Mouse (Mus musculus): ENCODE results near the gene Tbc1d2.

- no peak for TF ChIP-seq POLR2A (IDR thresholded peaks at IDR 0.05; ENCODE audit: low read depth, low read length)
- TF ChIP-seq CTCF (conservative IDR thresholded peaks at IDR 0.05; ENCODE audit: insufficient read depth, insufficient read length, low read depth, low read length): no peak
These were observed 46.5 kb upstream of the Tbc1d2 start for GRCm38 (mm10) chr4:46696467-46696866.
